Mouse (Mus musculus): ENCODE data around the gene Gm3435.

GRCm38 (mm10) chr17:15069124-15069523 lies 59.1 kb downstream of the Gm3435 start:
- TF ChIP-seq USF1 (IDR thresholded peaks at IDR 0.05; ENCODE audit: low read depth) (no peak), CTCF (IDR thresholded peaks at IDR 0.05; ENCODE audit: control insufficient read depth, insufficient read depth, insufficient read length) (no peak), CEBPB (IDR thresholded peaks at IDR 0.05; ENCODE audit: low read depth) (no peak), MYOD1 (IDR thresholded peaks at IDR 0.05; ENCODE audit: control insufficient read depth, insufficient read length, low read depth) (no peak)

Data from C2C12 (cell line).